Mouse (Mus musculus): ENCODE results near the gene Fgfr2.

DNA sequence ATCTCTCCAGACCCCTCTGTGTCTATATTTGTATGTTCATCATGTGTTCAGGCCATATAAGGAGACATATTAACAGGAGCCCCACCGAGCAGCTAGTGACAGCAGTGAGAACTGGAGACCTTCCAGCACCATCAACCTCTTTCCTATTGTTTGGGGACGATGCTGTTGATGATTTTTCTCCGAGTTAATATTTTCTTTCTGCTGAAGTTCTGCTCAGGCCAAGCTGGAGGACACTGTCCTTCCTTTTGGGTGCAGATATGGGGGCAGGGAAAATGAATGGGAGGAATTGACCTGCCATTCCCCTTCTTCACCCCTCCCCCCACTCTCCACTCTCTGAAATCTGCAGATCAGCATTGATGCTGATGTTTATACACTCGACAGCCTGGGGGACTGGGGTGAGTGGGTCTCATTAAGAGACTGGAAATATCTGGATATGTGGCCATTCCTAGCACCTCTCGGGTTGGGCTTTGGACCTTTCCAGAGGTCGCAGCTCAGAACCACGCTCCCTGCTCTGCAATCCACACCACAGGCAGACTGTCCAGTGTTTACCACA, 2454.3 kb downstream of the Fgfr2 start:
- TF ChIP-seq CTCF (IDR thresholded peaks at IDR 0.05; ENCODE audit: control insufficient read depth, insufficient read depth, insufficient replicate concordance, low read depth, low read length) (no peak), POLR2A (IDR thresholded peaks at IDR 0.05; ENCODE audit: control insufficient read depth, low read depth, low read length) (no peak)
